Mouse (Mus musculus) lung, embryonic 14.5 days (tissue): ENCODE data around the gene Sf1. TPM values are rescaled to one million over a fixed set of nuclear protein-coding genes. Genes with fewer than 3 reads are reported as not detected.
A peak's percentile ranks its signal among the peaks of the same experiment; 100 is the strongest.

Source experiments
- ATAC-seq: fragments of 200-750 bp; cut with Nextera tagmentation; 2 replicates; pipeline ENCODE4 v1.8.0; 2017; ENCODE audit warnings: mild to moderate bottlenecking, moderate TSS enrichment, moderate library complexity; ENCODE audit not compliant: insufficient read depth
- DNase-seq: peaks from one replicate; pipeline ENCODE4 v3.0.0-alpha.2; 2015
- H3K27ac ChIP-seq: fragments of 300-500 bp; sonication (generic); 2 replicates; pipeline ENCODE4 v1.5.1; 2014; ENCODE audit warnings: low read depth, mild to moderate bottlenecking, moderate library complexity
- H3K27me3 ChIP-seq: fragments of 300-500 bp; sonication (generic); 2 replicates; pipeline ENCODE4 v1.6.1; 2014; ENCODE audit warnings: low read length, control low read depth; ENCODE audit not compliant: insufficient read depth
- H3K36me3 ChIP-seq: fragments of 300-500 bp; sonication (generic); 2 replicates; pipeline ENCODE4 v1.6.1; 2014; ENCODE audit warnings: control low read depth; ENCODE audit not compliant: insufficient read depth
- H3K4me1 ChIP-seq: fragments of 300-500 bp; sonication (generic); 2 replicates; pipeline ENCODE4 v1.6.1; 2014; ENCODE audit warnings: antibody characterized with exemption, control low read depth; ENCODE audit not compliant: insufficient read depth
- H3K4me2 ChIP-seq: fragments of 300-500 bp; sonication (generic); 2 replicates; pipeline ENCODE4 v1.6.1; 2014; ENCODE audit warnings: mild to moderate bottlenecking
- H3K4me3 ChIP-seq: fragments of 300-500 bp; sonication (generic); 2 replicates; pipeline ENCODE4 v1.5.1; 2014; ENCODE audit warnings: low read depth, low read length
- H3K9ac ChIP-seq: fragments of 300-500 bp; sonication (generic); 2 replicates; pipeline ENCODE4 v1.6.1; 2014
- H3K9me3 ChIP-seq: fragments of 300-500 bp; sonication (generic); 2 replicates; pipeline ENCODE4 v1.6.1; 2016; ENCODE audit warnings: low read depth, low read length, control low read depth
- CTCF ChIP-seq: IDR thresholded peaks from 2 replicates; pipeline ENCODE4 v1.5.1; 2016; ENCODE audit warnings: antibody characterized with exemption, low read depth
- WGBS: fragments of 180-500 bp; shearing (Covaris S2); extraction: QIAGEN DNeasy Blood & Tissue Kit; methylation state at CpG from one replicate; pipeline ENCODE4 v1.1.7; 2014; 5-methylcytosine and 5-hydroxymethylcytosine counted together
- polyA plus RNA-seq: library from polyadenylated mRNA; unstranded; fragments of >200 nt; fragmentation: Nextera tagmentation; extraction: Ambion mirVana; gene quantifications from 2 replicates; pipeline ENCODE4 v1.2.1, GENCODE M21; 2014

Gene Sf1
- polyA plus RNA-seq, 1 experiment from 2014 or later = 200 TPM

DNA sequence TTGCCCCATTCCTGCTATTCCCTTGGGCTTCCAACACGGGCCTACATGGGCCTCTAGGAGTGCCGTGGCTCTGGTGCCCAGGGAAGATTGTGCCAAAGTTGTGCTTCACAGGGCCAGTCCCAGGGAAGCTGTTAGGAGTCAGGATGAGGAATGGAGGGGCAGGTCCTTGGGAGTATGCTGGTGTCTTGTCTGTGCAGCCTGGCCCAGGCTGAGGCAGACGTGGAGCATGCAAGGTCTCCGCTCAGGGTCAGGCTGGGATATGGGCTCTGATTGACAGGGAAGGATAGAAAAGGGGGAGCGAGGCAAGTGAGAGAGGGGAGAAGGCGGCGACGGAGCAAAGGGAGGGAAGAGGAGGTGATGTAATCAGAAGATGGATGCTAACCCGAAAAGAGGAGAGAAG is 38.7 kb upstream of the Sf1 start:
- no peak for TF ChIP-seq CTCF
- Histone ChIP-seq H3K4me1 (no peaks in the 10 kb centered on the region), H3K36me3 (peaks cover 8% of the 10 kb centered on the region), H3K9ac (no peak overlapping the region), H3K4me2 (no peak overlapping the region), H3K27me3 (no peaks in the 10 kb centered on the region), H3K9me3 (no peaks in the 10 kb centered on the region), H3K27ac (no peak overlapping the region), H3K4me3 (no peak overlapping the region)
- 74% methylated on average over 9 of the region's 9 CpGs for WGBS
- no peak for ATAC-seq
- DNase-seq = no peak

DNA sequence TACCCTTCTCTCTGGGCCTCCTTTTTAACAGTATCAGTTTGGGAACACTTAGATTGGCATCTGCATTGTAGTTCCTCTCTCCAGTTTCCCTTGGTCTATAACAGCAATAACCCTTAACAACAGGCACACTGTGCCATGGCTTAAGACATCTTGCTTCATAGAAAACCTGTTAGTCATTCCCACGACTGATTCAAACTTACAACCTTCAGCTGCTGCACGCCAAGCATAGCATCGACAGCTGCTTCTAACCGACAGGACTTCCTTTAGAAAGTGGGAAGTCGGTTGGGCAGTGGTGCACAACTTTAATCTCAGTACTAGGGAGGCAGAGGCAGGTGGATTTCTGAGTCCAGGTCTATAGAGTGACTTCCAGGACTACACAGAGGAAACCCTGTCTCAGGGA is 32.3 kb upstream of the Sf1 start:
- no peak overlapping the region; the same call in 1 of the 2 replicates for H3K9ac ChIP-seq

DNA sequence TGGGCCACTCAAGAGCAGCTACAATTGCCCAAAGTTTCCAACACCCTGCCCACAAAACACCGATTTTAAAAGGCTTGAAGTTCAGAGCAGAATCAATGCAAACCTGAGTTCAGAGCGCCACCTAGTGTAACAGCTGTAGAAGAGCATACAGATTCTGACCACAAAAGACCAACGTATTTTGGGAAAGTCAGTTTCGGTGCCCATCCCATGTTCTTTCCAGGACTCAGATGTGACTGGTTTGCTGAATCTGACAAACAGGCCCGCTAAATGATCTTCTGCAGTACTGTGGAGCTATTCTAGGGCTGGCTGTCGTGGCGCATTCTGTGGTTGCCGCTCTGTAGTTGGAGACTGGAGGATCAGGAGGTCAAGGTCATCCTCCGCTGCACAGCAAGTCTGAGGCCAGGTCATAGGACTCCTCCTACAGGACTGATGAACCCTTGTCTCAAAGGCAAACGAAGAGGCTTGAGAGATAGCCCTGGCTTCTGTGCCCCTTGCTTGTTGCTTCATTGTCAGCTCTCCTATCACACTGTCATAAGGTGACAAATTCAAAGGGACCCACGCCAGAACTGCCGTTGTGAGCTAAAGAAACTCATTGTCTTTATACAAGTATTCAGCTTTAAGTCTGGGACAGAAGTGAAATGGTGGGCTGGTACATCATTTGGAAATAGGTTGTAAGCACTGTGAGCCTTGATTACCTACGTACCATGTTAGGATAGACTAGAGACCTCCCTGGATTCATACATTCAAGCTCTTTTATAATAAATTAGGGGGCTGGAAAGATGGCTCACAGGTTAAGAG is 31.6 kb upstream of the Sf1 start:
- no peak overlapping the region for H3K27ac ChIP-seq
- 21% methylated on average over 13 of the region's 13 CpGs for WGBS
- TF ChIP-seq CTCF = peak; percentile 95
- H3K27me3 ChIP-seq = no peaks in the 10 kb centered on the region
- peaks cover 5% of the 10 kb centered on the region for H3K36me3 ChIP-seq
- ATAC-seq (no peak), DNase-seq (peak; percentile 91)
- H3K9ac ChIP-seq = peak overlapping the region; percentile 19
- H3K4me3 ChIP-seq = 0 out of 2 replicates have a peak overlapping the region, but pooled peaks have one; percentile 2
- no peaks in the 10 kb centered on the region for H3K9me3 ChIP-seq
- peak overlapping the region; percentile 52 for H3K4me2 ChIP-seq
- H3K4me1 ChIP-seq = peaks cover 9% of the 10 kb centered on the region

More for the DNA sequence above, 32.3 kb upstream of the Sf1 start:
- Histone ChIP-seq H3K27me3 (no peaks in the 10 kb centered on the region), H3K4me1 (peaks cover 3% of the 10 kb centered on the region), H3K27ac (no peak overlapping the region), H3K4me3 (no peak overlapping the region), H3K4me2 (peak overlapping the region; percentile 52), H3K36me3 (no peaks in the 10 kb centered on the region), H3K9me3 (no peaks in the 10 kb centered on the region)
- DNase-seq (no peak), ATAC-seq (no peak)
- no peak for TF ChIP-seq CTCF
- 42% methylated on average over 5 of the region's 5 CpGs for WGBS

- peak overlapping the region; percentile 85 for H3K27ac ChIP-seq
- WGBS = 53% methylated on average over 9 of the region's 9 CpGs
- ATAC-seq (no peak), DNase-seq (peak; percentile 9)
- no peaks in the 10 kb centered on the region for H3K9me3 ChIP-seq
- no peak for TF ChIP-seq CTCF
- H3K36me3 ChIP-seq = peaks cover 26% of the 10 kb centered on the region
- peak overlapping the region; percentile 90 for H3K4me2 ChIP-seq
- no peaks in the 10 kb centered on the region for H3K27me3 ChIP-seq
- peaks cover 9% of the 10 kb centered on the region for H3K4me1 ChIP-seq
- H3K4me3 ChIP-seq = peak overlapping the region; percentile 78
- peak overlapping the region; percentile 38; the same call in 1 of the 2 replicates for H3K9ac ChIP-seq
These were observed 29.5 kb upstream of the Sf1 start for GRCm38 (mm10) chr19:6333761-6334595.

- peaks cover 9% of the 10 kb centered on the region for H3K4me1 ChIP-seq
These were observed 28.6 kb upstream of the Sf1 start, which contains the start of gene Men1 for GRCm38 (mm10) chr19:6334673-6335457. Men1 (plus strand) TSS chr19:6334979.

DNA sequence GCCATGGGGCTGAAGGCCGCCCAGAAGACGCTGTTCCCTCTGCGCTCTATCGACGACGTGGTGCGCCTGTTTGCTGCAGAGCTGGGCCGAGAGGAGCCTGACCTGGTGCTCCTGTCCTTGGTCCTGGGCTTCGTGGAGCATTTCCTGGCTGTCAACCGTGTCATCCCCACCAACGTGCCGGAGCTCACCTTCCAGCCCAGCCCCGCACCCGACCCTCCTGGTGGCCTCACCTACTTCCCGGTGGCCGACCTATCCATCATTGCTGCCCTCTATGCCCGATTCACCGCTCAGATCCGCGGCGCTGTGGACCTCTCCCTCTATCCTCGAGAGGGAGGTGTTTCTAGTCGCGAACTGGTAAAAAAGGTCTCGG is 28.0 kb upstream of the Sf1 start:
- peak overlapping the region; percentile 90 for H3K4me2 ChIP-seq
- peak overlapping the region; percentile 68 for H3K9ac ChIP-seq
- H3K27ac ChIP-seq = peak overlapping the region; percentile 9
- peaks cover 40% of the 10 kb centered on the region for H3K36me3 ChIP-seq
- WGBS = under 1% methylated on average over 25 of the region's 25 CpGs
- ATAC-seq = peak; percentile 36; the same call in 1 of the 2 replicates
- H3K4me1 ChIP-seq = peaks cover 9% of the 10 kb centered on the region
- H3K27me3 ChIP-seq = no peaks in the 10 kb centered on the region
- peak; percentile 6 for DNase-seq
- no peaks in the 10 kb centered on the region for H3K9me3 ChIP-seq
- peak overlapping the region; percentile 78 for H3K4me3 ChIP-seq
- TF ChIP-seq CTCF = no peak

More at GRCm38 (mm10) chr19:6334673-6335457, 28.6 kb upstream of the Sf1 start, which contains the start of gene Men1:
- Histone ChIP-seq H3K9me3 (no peaks in the 10 kb centered on the region), H3K4me3 (peak within 1 kb of the TSS; percentile 78), H3K36me3 (peaks cover 35% of the 10 kb centered on the region), H3K4me2 (peak within 1 kb of the TSS; percentile 90), H3K27me3 (no peaks in the 10 kb centered on the region), H3K27ac (peak within 1 kb of the TSS; percentile 85), H3K9ac (peak within 1 kb of the TSS; percentile 68)
- peak; percentile 56 for TF ChIP-seq CTCF
- DNase-seq (peak; percentile 98), ATAC-seq (peak; percentile 94)
- WGBS = under 1% methylated on average over 43 of the region's 43 CpGs
